Mouse (Mus musculus): ENCODE measurements around the gene Snx30. TPM values are rescaled to one million over a fixed set of nuclear protein-coding genes. Genes with fewer than 3 reads are reported as not detected.

The Snx30 gene
- polyA plus RNA-seq, 1 experiment from 2014 or later, result 20.5 TPM

DNA sequence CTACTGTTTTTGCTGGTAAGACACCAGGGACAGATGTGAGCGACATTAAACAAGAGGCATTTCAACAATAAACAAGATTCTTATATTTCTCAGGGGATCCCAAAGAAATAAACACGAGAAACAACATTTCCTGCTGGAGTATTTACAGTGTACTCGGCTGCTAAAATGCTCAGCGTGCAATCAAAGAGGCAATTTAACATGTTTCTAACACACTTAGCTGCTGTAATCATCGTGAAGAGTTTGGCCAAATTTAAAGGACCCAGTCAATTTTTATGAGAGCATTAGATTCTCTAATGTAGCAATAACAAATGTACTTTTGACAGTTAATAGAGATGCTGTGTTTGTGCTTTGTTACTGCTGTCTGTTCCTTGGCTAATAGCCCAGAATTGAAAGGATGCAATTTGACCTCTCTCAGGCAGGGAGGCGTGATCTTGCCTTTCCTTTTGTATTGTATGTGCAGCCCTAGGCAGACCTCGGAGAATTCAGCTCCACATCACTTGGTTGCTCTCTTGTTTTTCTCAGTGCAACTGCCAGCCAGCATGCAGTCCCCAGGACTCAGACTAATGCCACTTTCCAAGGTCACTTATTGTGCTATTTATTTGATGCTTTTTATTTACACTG, 40.1 kb upstream of the Snx30 start:
- Histone ChIP-seq H3K4me1 (ENCODE audit: control insufficient read depth, insufficient read depth, low read length) (peaks cover 7% of the 10 kb centered on the region; the same call in 1 of the 2 replicates), H3K9me3 (ENCODE audit: control insufficient read depth, low read length) (no peaks in the 10 kb centered on the region), H3K4me2 (ENCODE audit: low read depth, low read length) (no peak overlapping the region), H3K9ac (replicated peaks; ENCODE audit: low read depth, low read length) (no peak overlapping the region), H3K4me3 (ENCODE audit: low read depth, low read length) (no peak overlapping the region), H3K27ac (ENCODE audit: low read depth, low read length) (peak overlapping the region; percentile 52), H3K36me3 (ENCODE audit: control insufficient read depth, insufficient read depth, low read length) (peaks cover under 1% of the 10 kb centered on the region), H3K27me3 (ENCODE audit: control insufficient read depth, insufficient read depth, low read length) (no peaks in the 10 kb centered on the region)
- WGBS, result 8% methylated on average over 7 of the region's 7 CpGs
- peak; percentile 62 for ATAC-seq (ENCODE audit: low read depth)

DNA sequence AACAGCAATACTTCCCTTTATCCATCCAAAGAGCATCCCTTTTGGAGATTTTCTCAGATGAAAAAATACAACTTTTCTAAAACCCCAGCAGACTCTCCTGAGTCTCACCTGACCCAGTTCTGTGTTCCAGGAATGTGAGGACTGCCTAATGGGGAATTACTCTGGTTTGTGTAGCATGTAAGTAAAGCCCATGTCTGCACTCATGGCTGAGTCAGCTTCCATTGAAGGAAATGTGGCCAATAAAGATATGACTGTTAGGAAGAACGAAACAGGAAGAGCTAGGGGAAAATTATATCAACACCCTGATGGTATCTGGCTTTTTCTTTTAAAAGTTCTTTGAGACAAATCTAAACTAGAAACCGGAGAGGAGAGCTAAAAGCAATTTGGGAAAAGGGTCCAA, 37.9 kb upstream of the Snx30 start:
- Histone ChIP-seq H3K9ac (replicated peaks; ENCODE audit: low read depth, low read length) (no peak overlapping the region), H3K4me1 (ENCODE audit: control insufficient read depth, insufficient read depth, low read length) (peaks cover 11% of the 10 kb centered on the region; the same call in 1 of the 2 replicates), H3K27me3 (ENCODE audit: control insufficient read depth, insufficient read depth, low read length) (no peaks in the 10 kb centered on the region), H3K9me3 (ENCODE audit: control insufficient read depth, low read length) (no peaks in the 10 kb centered on the region), H3K4me3 (ENCODE audit: low read depth, low read length) (no peak overlapping the region), H3K4me2 (ENCODE audit: low read depth, low read length) (no peak overlapping the region), H3K36me3 (ENCODE audit: control insufficient read depth, insufficient read depth, low read length) (peaks cover 17% of the 10 kb centered on the region), H3K27ac (ENCODE audit: low read depth, low read length) (no peak overlapping the region)
- ATAC-seq (ENCODE audit: low read depth), result no peak
- 93% methylated on average over 2 of the region's 2 CpGs for WGBS

DNA sequence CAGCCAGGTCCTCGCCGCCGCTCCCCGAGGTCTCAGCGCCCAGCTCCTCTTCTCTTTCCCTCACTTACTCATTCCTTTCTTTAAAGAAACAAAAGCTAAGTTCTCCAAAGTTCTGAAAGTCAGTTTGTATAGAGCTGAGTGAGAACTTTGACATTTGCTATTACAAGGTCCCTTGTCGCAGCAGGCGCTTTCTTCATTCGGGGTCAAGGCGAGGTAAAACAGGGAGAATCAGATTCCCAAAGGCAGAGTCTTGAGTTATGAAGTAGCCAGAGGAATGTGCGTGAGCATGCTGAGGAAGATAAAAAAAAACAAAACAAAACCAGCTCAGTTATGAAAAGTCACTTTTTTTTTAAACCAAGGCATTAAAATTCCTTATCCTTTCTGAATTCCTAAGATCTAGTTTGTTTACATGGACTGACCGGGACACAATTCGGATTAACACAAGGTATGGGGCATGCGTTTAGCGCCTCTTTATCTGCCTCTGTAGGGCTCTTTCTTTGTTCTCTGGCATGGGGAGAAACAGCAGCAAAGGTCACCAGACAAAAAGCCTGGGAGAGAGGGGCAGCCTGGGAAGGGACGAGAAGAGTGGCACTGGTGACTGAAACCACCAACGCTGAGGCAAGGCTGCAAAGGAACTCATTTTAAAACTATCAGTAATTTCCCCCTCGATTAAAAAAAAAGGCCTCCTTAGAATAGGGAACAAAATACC, 33.3 kb upstream of the Snx30 start:
- Histone ChIP-seq H3K4me3 (ENCODE audit: low read depth, low read length) (no peak overlapping the region), H3K27ac (ENCODE audit: low read depth, low read length) (no peak overlapping the region), H3K36me3 (ENCODE audit: control insufficient read depth, insufficient read depth, low read length) (peaks cover 24% of the 10 kb centered on the region), H3K9ac (replicated peaks; ENCODE audit: low read depth, low read length) (no peak overlapping the region), H3K9me3 (ENCODE audit: control insufficient read depth, low read length) (no peaks in the 10 kb centered on the region), H3K4me1 (ENCODE audit: control insufficient read depth, insufficient read depth, low read length) (0 out of 2 replicates have a peak, but pooled peaks cover 4% of the 10 kb centered on the region), H3K4me2 (ENCODE audit: low read depth, low read length) (no peak overlapping the region), H3K27me3 (ENCODE audit: control insufficient read depth, insufficient read depth, low read length) (no peaks in the 10 kb centered on the region)
- 35% methylated on average over 17 of the region's 17 CpGs for WGBS
- no peak for ATAC-seq (ENCODE audit: low read depth)

DNA sequence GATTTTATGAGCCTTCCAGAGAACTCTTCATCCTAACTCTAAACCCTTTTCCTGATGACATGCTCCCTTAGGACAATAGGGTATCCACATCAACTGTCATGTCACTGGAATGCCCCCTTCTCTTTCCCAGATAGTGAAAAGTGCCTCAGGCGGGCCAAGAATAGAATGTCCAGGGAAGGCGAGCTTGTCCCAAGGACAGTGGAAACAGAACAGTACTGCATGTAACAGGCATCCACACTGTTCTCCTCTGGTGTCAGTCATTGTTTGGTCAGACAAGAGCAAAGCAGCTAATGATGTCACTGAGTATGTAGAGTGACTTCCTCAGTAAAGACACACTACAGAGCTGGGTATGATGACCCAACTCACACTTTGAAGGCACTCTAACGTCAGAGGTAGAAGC, 27.8 kb upstream of the Snx30 start:
- Histone ChIP-seq H3K9me3 (ENCODE audit: control insufficient read depth, low read length) (no peaks in the 10 kb centered on the region), H3K27me3 (ENCODE audit: control insufficient read depth, insufficient read depth, low read length) (no peaks in the 10 kb centered on the region), H3K4me2 (ENCODE audit: low read depth, low read length) (no peak overlapping the region), H3K4me1 (ENCODE audit: control insufficient read depth, insufficient read depth, low read length) (0 out of 2 replicates have a peak, but pooled peaks cover 2% of the 10 kb centered on the region), H3K4me3 (ENCODE audit: low read depth, low read length) (no peak overlapping the region), H3K27ac (ENCODE audit: low read depth, low read length) (no peak overlapping the region), H3K9ac (replicated peaks; ENCODE audit: low read depth, low read length) (no peak overlapping the region), H3K36me3 (ENCODE audit: control insufficient read depth, insufficient read depth, low read length) (peaks cover 7% of the 10 kb centered on the region; the same call in 1 of the 2 replicates)
- no peak for ATAC-seq (ENCODE audit: low read depth)
- 84% methylated on average over 3 of the region's 3 CpGs for WGBS

DNA sequence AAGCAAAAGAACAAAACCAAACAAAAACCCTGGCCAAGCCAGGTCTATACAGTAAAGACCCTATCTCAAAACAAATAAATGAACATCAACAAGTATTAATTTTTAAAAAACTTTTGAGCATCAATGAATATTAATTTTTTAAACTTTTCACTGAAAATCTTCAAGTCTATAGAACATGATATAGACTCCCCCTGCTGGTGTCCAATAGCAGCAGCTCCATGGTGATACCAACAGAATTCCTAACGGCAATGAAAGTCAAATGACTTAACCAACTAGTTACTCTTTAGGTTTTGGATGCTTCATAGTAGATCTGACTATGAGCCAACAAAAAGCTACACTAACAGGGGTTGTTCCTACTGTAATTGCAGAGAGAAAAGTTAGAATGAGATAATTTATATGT, 25.1 kb upstream of the Snx30 start:
- Histone ChIP-seq H3K9me3 (ENCODE audit: control insufficient read depth, low read length) (no peaks in the 10 kb centered on the region), H3K4me3 (ENCODE audit: low read depth, low read length) (no peak overlapping the region), H3K4me2 (ENCODE audit: low read depth, low read length) (no peak overlapping the region), H3K27me3 (ENCODE audit: control insufficient read depth, insufficient read depth, low read length) (no peaks in the 10 kb centered on the region), H3K4me1 (ENCODE audit: control insufficient read depth, insufficient read depth, low read length) (0 out of 2 replicates have a peak, but pooled peaks cover 2% of the 10 kb centered on the region), H3K36me3 (ENCODE audit: control insufficient read depth, insufficient read depth, low read length) (no peaks in the 10 kb centered on the region), H3K9ac (replicated peaks; ENCODE audit: low read depth, low read length) (no peak overlapping the region), H3K27ac (ENCODE audit: low read depth, low read length) (no peak overlapping the region)
- WGBS, result 13% methylated on average over 1 of the region's 1 CpGs
- no peak for ATAC-seq (ENCODE audit: low read depth)

- no peaks in the 10 kb centered on the region for H3K36me3 ChIP-seq (ENCODE audit: control insufficient read depth, insufficient read depth, low read length)
- peak overlapping the region; percentile 90 for H3K4me2 ChIP-seq (ENCODE audit: low read depth, low read length)
- no peaks in the 10 kb centered on the region for H3K9me3 ChIP-seq (ENCODE audit: control insufficient read depth, low read length)
- peak overlapping the region; percentile 80 for H3K9ac ChIP-seq (replicated peaks; ENCODE audit: low read depth, low read length)
- H3K27me3 ChIP-seq (ENCODE audit: control insufficient read depth, insufficient read depth, low read length), result no peaks in the 10 kb centered on the region
- WGBS, result 1% methylated on average over 47 of the region's 47 CpGs
- 0 out of 2 replicates have a peak, but pooled peaks cover 2% of the 10 kb centered on the region for H3K4me1 ChIP-seq (ENCODE audit: control insufficient read depth, insufficient read depth, low read length)
- H3K4me3 ChIP-seq (ENCODE audit: low read depth, low read length), result peak overlapping the region; percentile 95
- peak; percentile 72 for ATAC-seq (ENCODE audit: low read depth)
- H3K27ac ChIP-seq (ENCODE audit: low read depth, low read length), result 0 out of 2 replicates have a peak overlapping the region, but pooled peaks have one; percentile 49
These were observed 22.6 kb upstream of the Snx30 start for GRCm38 (mm10) chr4:59782853-59783684.

- Histone ChIP-seq H3K9ac (replicated peaks; ENCODE audit: low read depth, low read length) (peak overlapping the region; percentile 80), H3K4me3 (ENCODE audit: low read depth, low read length) (peak overlapping the region; percentile 95), H3K27ac (ENCODE audit: low read depth, low read length) (0 out of 2 replicates have a peak overlapping the region, but pooled peaks have one; percentile 49), H3K4me1 (ENCODE audit: control insufficient read depth, insufficient read depth, low read length) (0 out of 2 replicates have a peak, but pooled peaks cover 2% of the 10 kb centered on the region), H3K36me3 (ENCODE audit: control insufficient read depth, insufficient read depth, low read length) (no peaks in the 10 kb centered on the region), H3K9me3 (ENCODE audit: control insufficient read depth, low read length) (no peaks in the 10 kb centered on the region), H3K4me2 (ENCODE audit: low read depth, low read length) (peak overlapping the region; percentile 90), H3K27me3 (ENCODE audit: control insufficient read depth, insufficient read depth, low read length) (no peaks in the 10 kb centered on the region)
- ATAC-seq (ENCODE audit: low read depth), result peak; percentile 97
- WGBS, result under 1% methylated on average over 36 of the region's 36 CpGs
These were observed 21.9 kb upstream of the Snx30 start for GRCm38 (mm10) chr4:59783685-59784279.

DNA sequence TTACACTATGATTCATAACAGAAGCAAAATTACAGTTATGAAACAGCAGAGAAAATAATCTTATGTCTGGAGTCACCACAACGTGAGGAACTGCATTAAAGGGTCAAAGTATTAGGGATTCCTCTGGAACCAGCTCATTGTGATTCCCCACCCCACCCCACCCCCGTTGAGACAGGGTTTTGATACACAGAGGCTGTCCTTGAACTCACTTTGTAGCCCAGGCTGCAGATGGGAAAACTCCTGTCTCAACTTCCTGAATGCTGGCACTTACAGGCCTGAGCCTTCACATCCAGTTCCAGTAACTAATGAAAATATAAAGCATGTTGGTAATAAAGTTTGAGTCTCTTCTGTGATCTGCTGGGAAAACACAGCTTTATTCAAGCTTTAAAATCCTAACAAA, 20.2 kb upstream of the Snx30 start:
- no peaks in the 10 kb centered on the region for H3K36me3 ChIP-seq (ENCODE audit: control insufficient read depth, insufficient read depth, low read length)
- no peak overlapping the region for H3K4me3 ChIP-seq (ENCODE audit: low read depth, low read length)
- no peak overlapping the region for H3K9ac ChIP-seq (replicated peaks; ENCODE audit: low read depth, low read length)
- H3K9me3 ChIP-seq (ENCODE audit: control insufficient read depth, low read length), result no peaks in the 10 kb centered on the region
- H3K4me2 ChIP-seq (ENCODE audit: low read depth, low read length), result no peak overlapping the region
- ATAC-seq (ENCODE audit: low read depth), result no peak
- H3K27me3 ChIP-seq (ENCODE audit: control insufficient read depth, insufficient read depth, low read length), result no peaks in the 10 kb centered on the region
- 35% methylated on average over 2 of the region's 2 CpGs for WGBS
- H3K27ac ChIP-seq (ENCODE audit: low read depth, low read length), result no peak overlapping the region
- 0 out of 2 replicates have a peak, but pooled peaks cover 2% of the 10 kb centered on the region for H3K4me1 ChIP-seq (ENCODE audit: control insufficient read depth, insufficient read depth, low read length)
